ENCODE assay signal across 12 mouse cellular contexts in the genomic region with DNA sequence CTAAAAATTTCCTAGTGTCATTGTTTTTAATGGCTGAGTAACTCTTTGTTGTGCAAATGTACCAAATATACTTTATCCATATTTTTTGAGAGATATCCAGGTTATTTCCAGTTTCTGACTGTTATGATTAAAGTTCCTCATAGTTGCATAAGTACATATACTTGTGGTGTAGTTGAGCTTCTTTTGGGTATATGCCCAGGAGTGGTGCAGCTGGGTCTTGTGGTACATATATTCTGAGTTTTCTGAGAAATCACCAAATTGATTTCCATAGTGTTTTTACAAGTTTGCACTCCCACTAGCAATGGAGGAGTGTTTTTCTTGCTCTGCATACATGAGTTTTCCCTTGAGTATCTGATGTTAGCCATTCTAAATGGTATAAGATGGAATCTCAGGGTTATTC.
"Had no signal": no experiment of that assay in that cellular context is flagged by ENCODE, and none has a peak within 500 bp of the region (broad histone marks: within the 10 kb centered on the region; RNA-seq: fewer than 3 reads in every experiment).

No protein-coding gene starts in this region.

- DNase-seq: retina, postnatal 1 day; right cerebral cortex, adult 18-20 months; right cerebral cortex, postnatal 14 days; right cerebral cortex, postnatal 25 days; right cerebral cortex, postnatal 4 days; spleen, adult 18-20 months; thymus, adult 18-20 months; thymus, adult 2 months; thymus, postnatal 14 days; thymus, postnatal 25 days; thymus, postnatal 36 days; thymus, postnatal 4 days had no signal
